Mouse (Mus musculus) neural tube, embryonic 13.5 days (tissue): ENCODE measurements around the gene Smarca2. TPM values are rescaled to one million over a fixed set of nuclear protein-coding genes. Genes with fewer than 3 reads are reported as not detected.

ENCODE experiments used
- ATAC-seq: fragments of 200-750 bp; cut with Nextera tagmentation; 2 replicates; pipeline ENCODE4 v1.8.0; 2017; ENCODE audit warnings: low read depth, mild to moderate bottlenecking, moderate TSS enrichment, moderate library complexity
- H3K27ac ChIP-seq: fragments of 300-500 bp; sonication (generic); replicated peaks from 2 replicates; pipeline ENCODE4 v1.5.1; 2015; ENCODE audit warnings: moderate library complexity, mild to moderate bottlenecking, inconsistent platforms
- H3K27me3 ChIP-seq: fragments of 300-500 bp; sonication (generic); 2 replicates; pipeline ENCODE4 v1.6.1; 2015; ENCODE audit warnings: mild to moderate bottlenecking, inconsistent platforms
- H3K36me3 ChIP-seq: fragments of 300-500 bp; sonication (generic); 2 replicates; pipeline ENCODE4 v1.6.1; 2015; ENCODE audit warnings: mild to moderate bottlenecking, inconsistent platforms
- H3K4me1 ChIP-seq: fragments of 300-500 bp; sonication (generic); replicated peaks from 2 replicates; pipeline ENCODE4 v1.6.1; 2015; ENCODE audit warnings: inconsistent platforms
- H3K4me2 ChIP-seq: fragments of 300-500 bp; sonication (generic); 2 replicates; pipeline ENCODE4 v1.6.1; 2015; ENCODE audit warnings: inconsistent platforms, mild to moderate bottlenecking, moderate library complexity
- H3K4me3 ChIP-seq: fragments of 300-500 bp; sonication (generic); 2 replicates; pipeline ENCODE4 v1.5.1; 2015; ENCODE audit warnings: mild to moderate bottlenecking, inconsistent platforms
- H3K9ac ChIP-seq: fragments of 300-500 bp; sonication (generic); 2 replicates; pipeline ENCODE4 v1.6.1; 2015; ENCODE audit warnings: moderate library complexity, mild to moderate bottlenecking, inconsistent platforms
- H3K9me3 ChIP-seq: fragments of 300-500 bp; sonication (generic); 2 replicates; pipeline ENCODE4 v1.6.1; 2016; ENCODE audit warnings: inconsistent platforms
- WGBS: fragments of 180-500 bp; shearing (Covaris S2); methylation state at CpG from one replicate; pipeline ENCODE4 v1.1.7; 2015; 5-methylcytosine and 5-hydroxymethylcytosine counted together
- polyA plus RNA-seq: library from polyadenylated mRNA; unstranded; fragments of >200 nt; fragmentation: Nextera tagmentation; extraction: Ambion mirVana; gene quantifications from 2 replicates; pipeline ENCODE4 v1.2.1, GENCODE M21; 2015

Smarca2 gene
- polyA plus RNA-seq, 1 experiment from 2014 or later, result 72.1 TPM

GRCm38 (mm10) chr19:26770592-26770991, 165.7 kb downstream of the Smarca2 start:
- Histone ChIP-seq H3K4me2 (peak overlapping the region; percentile 40), H3K9me3 (no peaks in the 10 kb centered on the region), H3K27me3 (no peaks in the 10 kb centered on the region), H3K9ac (peak overlapping the region; percentile 49), H3K4me1 (peaks cover 31% of the 10 kb centered on the region), H3K4me3 (no peak overlapping the region), H3K36me3 (peaks cover 29% of the 10 kb centered on the region), H3K27ac (peak overlapping the region; percentile 95)
- 39% methylated on average over 6 of the region's 6 CpGs for WGBS
- ATAC-seq, result peak; percentile 68

- no peak overlapping the region for H3K4me3 ChIP-seq
- 96% methylated on average over 11 of the region's 11 CpGs for WGBS
- H3K9me3 ChIP-seq, result no peaks in the 10 kb centered on the region
- H3K27ac ChIP-seq, result peak overlapping the region; percentile 95; the same call in 1 of the 2 replicates
- H3K4me1 ChIP-seq, result peaks cover 31% of the 10 kb centered on the region
- no peak for ATAC-seq
- H3K9ac ChIP-seq, result no peak overlapping the region
- no peaks in the 10 kb centered on the region for H3K27me3 ChIP-seq
- no peak overlapping the region for H3K4me2 ChIP-seq
- H3K36me3 ChIP-seq, result peaks cover 44% of the 10 kb centered on the region
Observed at GRCm38 (mm10) chr19:26772051-26772583, 167.3 kb downstream of the Smarca2 start.

- ATAC-seq, result no peak
- peak overlapping the region; percentile 70; the same call in 1 of the 2 replicates for H3K27ac ChIP-seq
- no peaks in the 10 kb centered on the region for H3K27me3 ChIP-seq
- H3K4me3 ChIP-seq, result no peak overlapping the region
- no peak overlapping the region for H3K4me2 ChIP-seq
- WGBS, result 87% methylated on average over 27 of the region's 27 CpGs
- H3K36me3 ChIP-seq, result peaks cover 77% of the 10 kb centered on the region
- H3K4me1 ChIP-seq, result peaks cover under 1% of the 10 kb centered on the region; the same call in 1 of the 2 replicates
- no peak overlapping the region for H3K9ac ChIP-seq
- no peaks in the 10 kb centered on the region for H3K9me3 ChIP-seq
Observed at GRCm38 (mm10) chr19:26776066-26777025, 171.5 kb downstream of the Smarca2 start.

- no peaks in the 10 kb centered on the region for H3K9me3 ChIP-seq
- no peak overlapping the region for H3K4me2 ChIP-seq
- H3K9ac ChIP-seq, result no peak overlapping the region
- no peak for ATAC-seq
- no peak overlapping the region for H3K4me3 ChIP-seq
- 86% methylated on average over 5 of the region's 5 CpGs for WGBS
- H3K36me3 ChIP-seq, result peaks cover 67% of the 10 kb centered on the region
- no peaks in the 10 kb centered on the region for H3K4me1 ChIP-seq
- no peak overlapping the region for H3K27ac ChIP-seq
- no peaks in the 10 kb centered on the region for H3K27me3 ChIP-seq
Observed at GRCm38 (mm10) chr19:26778199-26778598, 173.3 kb downstream of the Smarca2 start.

- no peak overlapping the region for H3K4me3 ChIP-seq
- H3K4me1 ChIP-seq, result no peaks in the 10 kb centered on the region
- WGBS, result 95% methylated on average over 2 of the region's 2 CpGs
- peaks cover 43% of the 10 kb centered on the region for H3K36me3 ChIP-seq
- H3K9ac ChIP-seq, result no peak overlapping the region
- H3K27ac ChIP-seq, result no peak overlapping the region
- no peaks in the 10 kb centered on the region for H3K9me3 ChIP-seq
- no peaks in the 10 kb centered on the region for H3K27me3 ChIP-seq
- no peak for ATAC-seq
- H3K4me2 ChIP-seq, result no peak overlapping the region
Observed at GRCm38 (mm10) chr19:26781209-26781608, 176.4 kb downstream of the Smarca2 start.

GRCm38 (mm10) chr19:26788446-26788845, 183.6 kb downstream of the Smarca2 start:
- H3K27ac ChIP-seq, result no peak overlapping the region
- H3K4me1 ChIP-seq, result no peaks in the 10 kb centered on the region
- H3K4me3 ChIP-seq, result no peak overlapping the region
- H3K9ac ChIP-seq, result no peak overlapping the region
- no peak for ATAC-seq
- H3K36me3 ChIP-seq, result no peaks in the 10 kb centered on the region
- no peaks in the 10 kb centered on the region for H3K9me3 ChIP-seq
- no peaks in the 10 kb centered on the region for H3K27me3 ChIP-seq
- H3K4me2 ChIP-seq, result no peak overlapping the region
- WGBS, result 88% methylated on average over 5 of the region's 5 CpGs

GRCm38 (mm10) chr19:26790386-26791346, 185.8 kb downstream of the Smarca2 start:
- H3K36me3 ChIP-seq, result no peaks in the 10 kb centered on the region
- H3K4me2 ChIP-seq, result no peak overlapping the region
- H3K4me3 ChIP-seq, result no peak overlapping the region
- no peak overlapping the region for H3K27ac ChIP-seq
- no peaks in the 10 kb centered on the region for H3K4me1 ChIP-seq
- ATAC-seq, result no peak
- H3K9ac ChIP-seq, result no peak overlapping the region
- H3K27me3 ChIP-seq, result no peaks in the 10 kb centered on the region
- H3K9me3 ChIP-seq, result no peaks in the 10 kb centered on the region
- 81% methylated on average over 5 of the region's 5 CpGs for WGBS

- H3K9me3 ChIP-seq, result no peaks in the 10 kb centered on the region
- 73% methylated on average over 1 of the region's 3 CpGs for WGBS
- H3K27me3 ChIP-seq, result no peaks in the 10 kb centered on the region
- no peak for ATAC-seq
- H3K9ac ChIP-seq, result no peak overlapping the region
- no peaks in the 10 kb centered on the region for H3K36me3 ChIP-seq
- H3K27ac ChIP-seq, result no peak overlapping the region
- H3K4me3 ChIP-seq, result no peak overlapping the region
- H3K4me1 ChIP-seq, result no peaks in the 10 kb centered on the region
- H3K4me2 ChIP-seq, result no peak overlapping the region
Observed at GRCm38 (mm10) chr19:26794315-26794714, 189.5 kb downstream of the Smarca2 start.

- no peak overlapping the region for H3K4me2 ChIP-seq
- H3K36me3 ChIP-seq, result no peaks in the 10 kb centered on the region
- no peaks in the 10 kb centered on the region for H3K27me3 ChIP-seq
- H3K4me1 ChIP-seq, result no peaks in the 10 kb centered on the region
- 79% methylated on average over 4 of the region's 4 CpGs for WGBS
- H3K9ac ChIP-seq, result no peak overlapping the region
- no peak overlapping the region for H3K27ac ChIP-seq
- H3K9me3 ChIP-seq, result no peaks in the 10 kb centered on the region
- ATAC-seq, result no peak
- H3K4me3 ChIP-seq, result no peak overlapping the region
Observed at GRCm38 (mm10) chr19:26796006-26796405, 191.2 kb downstream of the Smarca2 start.

- no peaks in the 10 kb centered on the region for H3K4me1 ChIP-seq
- H3K9ac ChIP-seq, result no peak overlapping the region
- no peak overlapping the region for H3K27ac ChIP-seq
- H3K9me3 ChIP-seq, result no peaks in the 10 kb centered on the region
- H3K27me3 ChIP-seq, result no peaks in the 10 kb centered on the region
- H3K4me2 ChIP-seq, result no peak overlapping the region
- H3K4me3 ChIP-seq, result no peak overlapping the region
- no peaks in the 10 kb centered on the region for H3K36me3 ChIP-seq
- no peak for ATAC-seq
- WGBS, result 92% methylated on average over 4 of the region's 4 CpGs
Observed at GRCm38 (mm10) chr19:26804401-26804800, 199.6 kb downstream of the Smarca2 start.

GRCm38 (mm10) chr19:26814629-26815028, 209.8 kb downstream of the Smarca2 start:
- Histone ChIP-seq H3K27me3 (no peaks in the 10 kb centered on the region), H3K4me3 (no peak overlapping the region), H3K36me3 (no peaks in the 10 kb centered on the region), H3K4me1 (0 out of 2 replicates have a peak, but pooled peaks cover 4% of the 10 kb centered on the region), H3K9ac (no peak overlapping the region), H3K4me2 (no peak overlapping the region), H3K27ac (no peak overlapping the region), H3K9me3 (peaks cover 12% of the 10 kb centered on the region; the same call in 1 of the 2 replicates)
- WGBS, result 21% methylated on average over 4 of the region's 4 CpGs
- ATAC-seq, result 0 out of 2 replicates have a peak, but pooled peaks have one; percentile 15
